Mouse (Mus musculus) cerebellum, adult 11-12 months (tissue): ENCODE measurements at regions not wholly inside any gene's neighbourhood (a gene's known extent, or its start where the extent isn't known, plus 50 kb on each side); places are given as distances from the start of the nearest gene placed in this dataset.
"Not testable (repeated sequence)": the region's sequence is repeated elsewhere in the genome, so short reads cannot be mapped to it uniquely, and the experiment has no call there.

ENCODE experiments used
- DNase-seq: peaks from one replicate; pipeline ENCODE4 v3.0.0; 2022

DNA sequence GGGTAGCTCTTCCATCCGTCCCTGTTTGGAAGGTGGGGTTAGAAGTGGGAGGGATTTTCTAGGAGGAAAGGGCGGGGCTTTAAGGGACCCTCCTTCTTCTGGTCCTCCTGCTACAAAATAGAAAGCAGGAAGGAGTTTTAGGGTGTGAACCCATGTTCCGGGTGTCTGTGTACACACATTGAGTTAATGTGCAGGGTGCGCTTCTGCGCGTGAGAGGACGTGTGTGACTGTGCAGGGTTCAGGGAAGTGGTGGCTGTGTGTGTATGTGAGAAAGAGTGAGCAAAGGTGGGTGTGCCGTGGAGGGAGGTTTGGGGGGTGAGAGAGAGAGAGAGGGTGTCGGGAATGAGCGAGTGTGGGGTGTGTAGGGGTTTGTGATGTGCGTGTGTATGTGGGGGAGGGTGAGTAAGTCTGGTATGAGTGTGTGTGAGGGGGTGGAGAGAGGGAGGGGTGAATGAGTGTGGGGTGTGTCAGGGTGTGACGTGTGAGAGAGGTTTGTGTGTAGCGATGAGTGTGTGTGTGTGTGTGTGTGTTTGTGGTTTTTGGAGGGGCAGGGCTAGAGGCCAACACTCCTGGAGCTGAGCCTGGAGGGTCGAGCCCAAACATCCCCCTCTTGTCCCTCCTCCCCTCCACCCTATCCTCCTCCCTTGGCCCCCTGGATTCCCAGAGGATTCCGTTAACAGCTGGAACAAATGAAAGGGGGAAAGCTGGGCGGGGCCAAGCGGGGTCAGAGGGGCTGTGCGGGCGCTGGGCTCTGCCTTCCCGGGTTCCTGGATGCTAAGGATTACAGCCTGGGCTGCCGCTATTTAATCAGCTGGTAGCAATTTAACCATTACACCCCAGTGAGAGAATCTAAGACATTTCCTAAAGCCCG is 95.3 kb upstream of the Med13l start:
- no peak for DNase-seq

DNA sequence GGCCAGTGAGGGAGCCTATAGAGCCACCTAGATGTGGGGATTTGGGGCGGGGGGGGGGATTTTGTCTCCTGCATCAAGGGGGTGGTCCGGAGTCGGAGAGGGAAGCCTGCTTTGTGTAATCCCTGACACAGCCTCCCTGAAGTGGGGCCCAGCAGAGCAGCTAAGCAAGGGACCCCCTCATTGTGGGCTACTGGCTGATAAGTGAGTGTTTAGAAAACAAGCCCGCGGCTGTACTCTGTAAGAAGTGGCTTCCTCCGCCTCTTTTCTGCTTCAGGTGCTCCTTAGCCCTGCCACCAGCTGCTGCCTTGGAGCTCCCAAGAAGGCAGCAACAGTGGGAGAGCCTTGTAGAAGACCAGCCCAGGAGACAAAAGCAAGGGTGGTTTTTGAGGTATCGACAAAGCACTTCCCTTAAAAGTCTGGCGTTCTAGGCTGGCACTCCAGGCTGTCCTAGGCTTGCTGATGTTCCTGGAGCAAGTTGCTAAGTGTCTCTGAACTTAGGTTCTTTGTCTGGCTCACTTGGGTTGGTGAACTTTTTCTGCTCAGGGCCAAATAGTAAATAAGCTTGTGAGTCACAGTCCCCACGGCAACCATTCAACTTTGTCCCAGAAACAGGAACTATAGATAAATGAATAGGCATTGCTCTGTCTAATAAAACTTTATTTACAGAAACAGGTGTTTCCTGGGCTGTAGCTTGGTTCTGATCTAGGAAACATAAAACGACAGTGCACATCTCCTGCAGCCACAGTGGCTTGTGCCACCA is 94.3 kb upstream of the Med13l start:
- DNase-seq: no peak

DNA sequence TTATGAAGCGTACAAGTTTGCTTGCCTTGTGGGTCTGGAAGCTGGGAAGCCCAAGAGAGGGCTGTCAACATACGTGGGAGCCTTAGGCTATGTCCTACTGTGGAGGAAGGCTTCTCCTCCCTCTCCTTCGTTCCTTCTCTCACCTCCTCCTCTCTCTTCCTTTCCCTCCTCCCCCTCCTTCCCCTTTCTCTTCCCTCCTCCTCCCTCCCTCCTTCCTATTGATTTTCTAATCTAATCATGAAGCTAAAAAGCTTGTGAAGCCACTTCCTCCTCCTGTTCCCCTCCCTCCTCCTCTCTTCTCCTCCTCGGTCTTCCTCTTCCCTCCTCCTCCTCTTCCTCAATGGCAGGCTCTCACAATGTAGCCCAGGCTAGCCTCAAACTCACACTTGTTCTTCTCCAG is 91.7 kb upstream of the Med13l start:
- DNase-seq: no peak

DNA sequence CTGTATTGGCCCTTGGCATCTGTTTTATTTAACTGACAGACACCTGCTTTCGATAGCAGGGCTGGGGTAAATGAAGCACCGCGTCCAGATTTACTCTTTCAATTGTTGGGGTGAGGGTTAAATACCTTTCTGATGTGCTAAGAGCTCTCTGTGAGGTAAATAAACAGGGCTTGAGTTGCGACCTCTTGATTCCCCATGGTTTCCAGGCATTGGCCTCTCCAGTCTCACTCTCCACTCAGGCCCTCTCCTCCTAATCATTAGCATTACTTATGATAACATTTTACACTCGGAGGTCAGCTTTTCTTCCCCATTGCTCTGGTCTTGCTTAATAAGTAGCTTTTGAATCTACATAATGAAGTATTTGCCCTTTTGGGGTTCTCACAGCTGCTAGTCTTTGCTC is 88.9 kb upstream of the Med13l start:
- no peak for DNase-seq

DNA sequence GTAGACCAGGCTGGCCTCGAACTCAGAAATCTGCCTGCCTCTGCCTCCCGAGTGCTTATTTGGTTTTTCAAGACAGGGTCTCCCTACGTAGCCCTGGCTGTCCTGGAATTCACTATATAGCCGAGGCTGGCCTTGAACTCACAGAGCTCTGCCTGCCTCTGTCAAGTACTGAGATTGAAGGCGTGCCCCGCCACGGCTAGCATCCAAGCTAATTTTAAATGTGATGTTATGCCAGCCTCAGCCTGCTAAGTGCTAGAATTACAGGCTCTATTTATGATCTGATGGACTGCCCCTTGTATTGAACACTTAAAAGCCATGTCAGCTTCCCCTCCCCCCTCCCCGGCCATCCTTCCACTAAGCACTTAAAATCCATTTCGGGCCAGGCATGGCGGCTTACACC is 88.2 kb upstream of the Med13l start:
- no peak for DNase-seq

DNA sequence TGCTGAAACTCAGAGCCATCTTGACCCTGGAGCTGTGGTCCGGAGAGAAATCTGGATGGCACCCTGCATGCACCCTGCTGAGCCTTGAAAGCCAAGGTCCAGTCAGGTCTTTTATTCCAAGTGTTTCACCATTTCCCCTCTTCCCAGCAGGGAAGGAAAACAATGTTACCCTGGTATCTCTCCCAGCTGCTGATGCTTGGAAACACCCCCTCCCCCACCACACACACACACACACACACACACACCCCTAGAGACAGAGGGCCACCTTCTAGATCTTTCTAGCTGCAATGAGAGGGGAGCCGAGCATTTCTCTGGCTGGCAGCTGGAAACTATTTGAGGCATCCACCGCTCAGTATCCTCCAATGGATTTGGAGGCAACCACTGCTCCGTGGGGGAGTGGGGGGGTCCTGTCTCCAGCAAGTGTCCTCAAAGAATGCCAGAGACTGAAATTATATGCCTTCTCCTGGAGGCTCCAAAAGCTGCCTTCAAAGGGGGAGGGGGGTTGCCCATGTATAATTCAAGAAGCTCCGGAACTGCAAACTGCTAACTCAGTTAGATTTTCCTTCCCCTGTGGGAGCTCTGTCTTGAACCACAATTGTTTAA is 87.2 kb upstream of the Med13l start:
- no peak for DNase-seq

DNA sequence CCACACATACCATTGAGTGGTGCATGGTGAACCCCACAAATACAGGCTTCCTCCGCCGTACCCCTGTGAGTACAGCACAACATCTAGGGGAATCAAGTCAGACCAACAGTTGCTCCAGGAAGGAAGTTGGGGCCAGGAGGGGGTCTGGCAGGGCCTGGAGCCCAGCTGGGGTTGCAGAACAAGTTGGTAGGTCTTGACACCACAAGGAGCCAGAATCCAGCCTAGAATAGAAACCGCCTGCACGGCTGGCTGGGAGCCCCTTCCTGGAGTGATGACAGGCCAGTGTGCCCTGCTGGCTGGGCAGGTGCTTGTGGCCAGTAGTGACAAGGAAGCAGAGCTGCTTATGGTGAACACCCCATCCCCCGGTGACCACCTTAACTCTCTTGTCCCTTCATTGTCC is 83.9 kb upstream of the Med13l start:
- DNase-seq: no peak

DNA sequence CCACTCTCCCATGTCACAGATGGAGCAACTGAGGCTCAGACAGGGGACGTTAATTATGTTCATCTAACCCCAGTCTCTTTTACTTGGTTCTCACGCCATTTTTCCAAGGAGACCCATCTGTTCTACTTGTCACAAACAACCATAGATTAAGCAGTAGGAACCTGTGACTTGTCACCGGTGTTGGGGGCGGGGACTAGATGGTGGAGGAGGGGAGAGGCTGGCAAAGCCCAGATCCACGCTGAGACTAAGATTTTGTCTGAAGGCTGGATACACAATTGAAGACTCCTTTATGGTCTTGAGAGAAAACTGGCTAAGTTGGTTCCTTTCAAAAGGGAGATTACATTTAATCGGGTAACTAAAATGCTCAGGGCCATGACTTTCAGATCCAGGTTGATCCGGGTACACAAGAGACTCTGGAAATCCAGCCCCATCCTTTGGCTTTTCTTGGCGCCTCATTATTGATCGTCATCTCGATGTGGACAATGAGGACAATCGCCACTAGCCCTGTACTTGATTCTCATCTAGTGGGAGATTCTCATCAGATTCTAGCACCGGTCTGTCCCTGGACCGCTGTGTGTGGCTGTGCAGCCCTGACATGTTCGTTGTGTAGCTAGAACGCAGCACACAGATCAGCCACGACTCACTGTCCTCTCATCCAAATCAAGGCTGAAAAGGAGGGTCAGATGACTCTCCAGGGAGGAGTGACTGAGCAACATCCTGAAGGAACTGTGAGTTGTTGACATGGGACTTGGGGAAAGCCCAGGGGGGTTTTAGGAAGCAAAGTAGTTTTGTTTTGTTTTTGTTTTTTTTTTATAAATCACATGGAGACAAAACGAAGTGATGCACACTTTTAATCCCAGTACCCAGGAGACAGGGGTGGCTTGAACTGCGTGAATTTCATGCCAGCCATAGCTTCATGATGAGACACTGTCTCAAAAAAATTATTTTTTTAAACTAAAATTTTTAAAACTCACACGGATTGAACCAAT is 83.1 kb upstream of the Med13l start:
- DNase-seq: no peak

DNA sequence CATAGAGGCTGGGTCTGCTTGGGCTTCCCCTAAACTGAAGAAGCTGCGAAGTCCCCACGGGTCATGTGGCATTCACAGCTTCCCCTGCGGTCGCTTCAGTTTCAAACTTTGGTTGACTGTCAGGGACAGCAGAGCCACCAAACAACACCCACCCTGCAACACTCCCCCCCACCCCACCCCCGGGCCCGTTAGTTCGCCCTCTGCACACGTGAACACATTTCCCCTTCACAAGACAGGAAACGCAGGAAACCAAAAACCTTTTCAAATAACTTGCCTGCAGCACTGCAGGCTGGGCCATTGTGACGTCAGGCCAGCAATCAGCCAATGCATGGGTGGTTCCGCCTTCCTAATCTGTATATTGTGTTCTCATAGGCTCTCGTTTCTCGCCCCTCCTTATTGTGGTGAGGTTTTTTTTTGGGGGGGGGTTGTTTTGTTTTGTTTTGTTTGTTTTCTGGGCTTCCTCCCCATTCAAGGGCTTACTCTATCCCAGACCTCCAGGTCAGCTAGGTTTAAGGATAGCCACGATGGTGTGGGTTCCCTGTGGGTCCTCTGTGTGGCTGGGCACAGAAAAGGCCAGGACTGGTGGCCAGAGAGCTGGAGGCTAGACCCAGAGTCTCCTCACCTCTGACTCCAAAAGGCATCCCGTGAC is 82.2 kb upstream of the Med13l start:
- no peak for DNase-seq

DNA sequence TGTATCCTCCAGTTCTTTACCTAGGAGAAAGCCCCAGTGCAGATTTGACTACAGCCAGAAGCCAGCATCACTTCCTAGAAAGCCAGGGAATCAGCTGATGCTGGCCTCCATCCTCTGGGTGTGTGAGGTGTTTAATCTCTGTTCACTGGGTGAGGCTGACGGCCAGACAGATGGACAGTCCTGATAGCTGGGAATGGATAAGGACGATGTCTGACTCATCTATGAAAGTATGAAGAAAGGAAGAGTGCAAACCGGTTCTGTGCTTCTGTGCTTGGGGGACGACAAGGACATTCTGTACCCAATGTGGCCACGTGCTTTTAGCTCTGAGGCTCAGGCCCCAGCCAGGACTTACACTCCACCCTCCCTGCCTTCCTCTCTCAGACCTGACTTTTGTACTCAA is 80.5 kb upstream of the Med13l start:
- no peak for DNase-seq

DNA sequence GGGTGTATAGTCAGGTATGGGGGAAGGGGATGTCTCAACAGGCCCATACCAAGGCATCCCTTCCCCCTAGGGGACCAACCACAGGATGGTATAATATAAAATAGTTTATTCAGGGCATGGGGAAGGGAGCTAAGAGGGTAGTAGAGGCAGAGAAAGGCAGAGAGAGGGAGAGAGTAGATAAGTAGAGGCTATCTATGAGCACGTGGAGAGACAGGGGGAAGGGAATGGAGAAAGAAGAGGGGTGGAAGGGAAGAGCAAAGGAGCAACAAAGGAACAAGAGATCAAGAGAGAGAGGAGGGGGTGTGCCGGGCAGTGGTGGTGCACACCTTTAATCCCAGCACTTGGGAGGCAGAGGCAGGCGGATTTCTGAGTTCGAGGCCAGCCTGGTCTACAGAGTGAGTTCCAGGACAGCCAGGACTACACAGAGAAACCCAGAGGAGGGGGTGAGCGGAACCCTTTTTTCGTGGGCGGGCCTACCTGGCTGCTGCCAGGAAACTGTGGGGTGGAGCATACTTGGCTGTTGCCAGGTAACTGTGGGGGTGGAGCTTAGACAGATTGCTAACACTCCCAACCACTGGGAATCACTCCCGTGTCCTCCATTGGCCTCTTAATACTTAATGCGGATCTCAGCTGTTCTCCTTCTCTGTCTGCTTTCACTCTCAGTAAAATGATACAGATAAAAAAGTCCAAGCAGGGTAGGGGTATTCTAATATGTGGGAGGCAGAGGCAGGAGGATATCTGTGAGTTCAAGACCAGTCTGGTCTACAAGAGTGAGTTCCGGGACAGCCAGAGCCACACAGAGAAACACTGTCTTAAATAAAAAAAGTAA is 79.3 kb upstream of the Med13l start:
- DNase-seq: no peak

DNA sequence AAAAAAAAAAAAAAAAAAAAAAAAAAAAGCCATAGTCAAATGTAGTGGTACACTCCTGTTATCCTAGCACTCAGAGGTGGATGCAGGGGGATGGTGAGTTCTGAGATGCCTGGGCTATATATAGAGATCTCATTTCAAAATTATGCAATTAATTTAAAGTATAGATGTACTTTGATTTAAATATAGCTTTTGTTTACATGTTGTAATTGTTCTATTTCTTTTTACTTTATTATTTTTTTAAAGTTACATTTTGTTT is 78.8 kb upstream of the Med13l start:
- DNase-seq: no peak

DNA sequence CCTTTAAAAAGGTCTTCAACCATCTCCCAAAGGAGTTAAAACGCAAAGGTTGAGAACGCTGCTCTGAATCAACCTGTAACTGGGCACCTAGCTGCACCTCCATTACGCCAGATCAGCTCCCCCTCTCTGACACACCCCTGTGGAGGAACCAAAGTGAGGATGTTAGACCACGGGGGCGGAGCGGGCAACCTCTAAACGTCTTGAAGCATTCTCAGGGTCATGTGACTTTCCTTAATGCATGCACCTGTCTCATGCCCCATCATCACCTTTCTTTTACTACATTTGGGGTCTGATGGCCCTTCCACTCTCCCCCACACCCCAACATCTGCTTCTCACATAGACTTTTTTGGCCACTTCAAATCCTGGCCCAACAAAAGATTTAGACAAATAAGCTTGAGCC is 77.9 kb upstream of the Med13l start:
- DNase-seq: no peak

DNA sequence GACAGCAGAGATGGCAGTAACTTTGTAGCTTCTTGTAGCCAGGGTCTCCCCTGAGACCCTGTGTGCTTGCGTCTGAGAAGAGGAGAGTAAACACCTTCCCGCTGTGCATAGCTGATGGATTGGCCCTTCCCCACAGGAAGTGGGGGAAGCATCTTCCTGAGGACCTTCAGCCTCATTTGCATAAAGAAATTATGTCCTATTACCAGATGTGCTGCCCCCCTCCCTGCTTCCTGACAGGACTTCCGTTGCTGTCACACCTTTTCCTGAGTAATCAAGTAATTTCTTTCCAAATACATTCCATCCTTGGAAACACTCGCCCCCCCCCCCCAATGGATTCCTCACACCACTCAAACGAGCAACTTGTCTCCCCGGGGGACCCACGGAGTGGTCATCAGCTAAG is 77.5 kb upstream of the Med13l start:
- no peak for DNase-seq

DNA sequence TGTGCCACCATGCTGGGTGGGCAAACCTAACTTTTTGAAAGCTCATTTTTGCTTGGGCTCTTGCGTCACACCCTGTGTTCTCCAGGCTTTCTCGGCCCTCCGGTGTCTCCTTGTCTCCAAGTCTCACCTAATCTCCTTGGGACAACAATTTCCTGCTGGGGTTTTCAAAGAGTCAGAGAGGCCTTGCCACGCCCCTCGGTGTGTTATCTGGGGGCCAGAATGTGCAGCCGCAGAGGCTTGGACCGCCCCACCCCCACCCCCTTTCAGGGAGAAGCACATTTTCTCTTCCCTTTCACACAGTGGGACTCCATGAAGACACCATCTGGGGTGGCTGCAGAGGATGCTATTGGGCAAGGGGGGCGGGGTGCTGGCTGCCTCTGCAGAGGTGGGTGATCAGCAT is 76.9 kb upstream of the Med13l start:
- DNase-seq: no peak

DNA sequence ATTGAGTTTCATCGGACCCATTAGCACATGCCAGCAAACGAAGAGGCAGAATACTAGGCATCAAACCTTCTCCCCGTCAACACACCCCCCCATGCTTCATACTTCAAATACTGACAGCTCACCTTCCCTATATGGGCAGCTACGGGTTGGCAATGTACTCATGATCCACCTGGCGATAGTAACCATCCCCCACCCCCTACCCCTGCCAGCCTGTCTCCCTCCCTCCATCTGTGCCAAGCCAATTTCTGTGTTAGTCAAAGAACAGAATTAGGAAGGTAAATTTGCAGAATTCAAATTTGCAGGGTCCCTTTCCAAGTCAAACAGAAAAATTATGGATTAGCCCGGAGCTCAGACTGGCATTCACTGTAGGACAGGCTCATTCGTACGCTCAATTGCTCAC is 75.3 kb upstream of the Med13l start:
- no peak for DNase-seq

DNA sequence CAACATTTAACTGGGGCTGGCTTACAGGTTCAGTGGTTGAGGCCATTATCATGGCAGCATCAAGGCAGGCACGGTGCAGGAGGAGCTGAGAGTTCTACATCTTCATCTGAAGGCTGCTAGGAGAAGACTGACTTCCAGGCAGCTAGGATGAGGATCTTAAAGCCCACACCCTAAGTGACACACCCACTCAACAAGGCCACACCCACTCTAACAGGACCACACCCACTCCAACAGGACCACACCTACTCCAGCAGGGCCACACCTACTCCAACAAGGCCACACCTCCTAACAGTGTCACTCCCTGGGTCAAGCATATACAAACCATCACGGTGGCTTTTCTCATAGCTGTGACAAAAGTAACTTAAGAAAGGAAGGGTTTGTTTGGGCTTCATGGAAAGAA is 68.0 kb upstream of the Med13l start:
- DNase-seq: not testable (repeated sequence)

DNA sequence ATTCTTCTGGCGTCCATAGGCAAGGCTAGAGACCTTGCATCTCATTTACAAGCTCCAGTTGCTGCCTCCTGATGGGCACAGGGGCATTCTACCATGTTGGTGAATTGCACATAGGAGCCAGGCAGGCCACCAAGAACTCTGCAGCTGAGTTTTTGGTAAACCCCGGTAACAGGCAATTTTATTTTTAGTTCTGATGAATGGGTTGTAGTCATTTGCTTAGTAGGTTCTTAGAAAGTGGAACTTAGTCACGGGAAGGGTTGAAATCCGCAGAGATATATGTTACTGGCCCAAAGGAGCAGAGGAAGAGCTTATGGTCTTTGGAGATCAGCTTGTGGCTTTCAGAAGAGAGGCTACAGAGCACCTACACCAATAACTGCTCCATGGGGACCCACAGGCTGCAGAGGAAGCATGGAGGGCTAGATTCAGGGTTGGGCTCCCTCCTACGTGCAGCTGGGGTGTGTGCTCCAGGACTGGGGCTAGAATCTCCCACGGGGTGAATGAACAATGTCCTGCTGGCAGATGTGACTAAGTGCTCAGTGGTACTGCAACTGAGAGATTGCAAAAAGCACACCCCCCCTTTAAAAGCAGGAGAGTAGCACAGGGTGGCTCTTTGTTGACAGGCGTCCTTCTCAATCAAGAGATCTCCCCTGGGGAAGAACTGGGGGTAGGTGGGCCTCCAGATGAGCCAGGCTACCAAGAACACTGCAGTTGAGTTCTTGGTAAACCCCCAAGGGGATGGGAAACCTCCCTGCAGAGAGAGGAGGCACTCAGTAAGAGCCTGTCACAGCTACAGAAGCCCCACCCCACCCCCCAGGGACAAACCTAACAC is 65.6 kb upstream of the Med13l start:
- no peak for DNase-seq

DNA sequence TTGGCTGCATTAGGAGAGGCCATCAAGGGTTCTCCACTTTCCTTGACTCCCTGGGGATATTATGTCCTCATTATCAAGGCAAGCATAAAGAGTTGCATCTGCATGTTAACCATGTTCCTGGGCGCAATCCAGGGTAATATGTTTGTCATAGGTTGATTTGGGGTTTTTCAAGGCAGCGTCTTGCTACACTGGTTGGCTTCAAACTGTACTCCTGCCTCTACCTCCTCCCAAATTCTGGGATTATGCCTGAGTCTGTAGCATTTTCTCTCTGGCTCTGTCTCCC is 65.1 kb upstream of the Med13l start:
- no peak for DNase-seq

DNA sequence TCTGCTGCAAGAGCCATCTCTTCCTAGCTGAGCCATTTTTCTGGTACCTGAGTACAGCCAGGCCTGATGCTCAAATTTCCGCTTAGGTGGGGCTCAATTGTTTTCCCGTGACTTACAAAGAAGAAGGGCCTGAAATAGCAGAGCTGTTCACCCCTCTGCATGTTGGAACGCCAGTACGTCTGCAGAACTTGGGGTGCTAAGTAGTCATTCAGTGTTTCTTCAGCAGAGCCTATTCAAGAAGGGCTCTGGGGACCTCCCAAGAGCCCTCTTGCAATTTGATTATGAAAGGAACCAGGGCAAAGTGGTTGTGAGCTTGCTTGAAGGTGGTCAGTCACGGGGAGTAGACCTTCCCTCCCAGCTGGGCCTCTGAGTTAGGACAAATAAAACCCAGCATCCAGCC is 58.9 kb upstream of the Med13l start:
- no peak for DNase-seq

DNA sequence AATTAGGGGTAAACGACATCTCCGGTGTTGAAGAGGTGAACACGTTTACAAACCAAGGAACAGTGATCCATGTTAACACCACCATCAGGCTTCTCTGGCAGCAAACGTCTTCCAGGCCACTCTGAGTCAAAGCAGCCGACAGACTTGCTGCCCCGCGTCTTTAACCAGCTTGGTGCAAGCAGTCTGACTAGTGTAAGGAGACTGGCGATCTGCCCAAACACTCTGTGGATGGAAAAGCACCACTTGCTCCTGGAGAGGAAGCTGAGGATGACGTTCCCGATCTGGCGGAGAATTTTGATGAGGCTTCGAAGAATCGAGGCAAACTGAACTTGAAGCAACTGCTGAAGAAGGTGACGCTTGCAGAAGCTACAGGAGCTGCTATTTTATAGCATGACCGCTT is 57.5 kb upstream of the Med13l start:
- DNase-seq: no peak
